Mouse (Mus musculus) forebrain, embryonic 12.5 days (tissue): ENCODE data around the gene Gda. TPM values are rescaled to one million over a fixed set of nuclear protein-coding genes. Genes with fewer than 3 reads are reported as not detected.

Experiments used
- ATAC-seq: fragments of 200-750 bp; cut with Nextera tagmentation; 2 replicates; pipeline ENCODE4 v1.8.0; 2017; ENCODE audit warnings: moderate TSS enrichment; ENCODE audit not compliant: low FRiP score
- H3K27ac ChIP-seq: fragments of 300-500 bp; sonication (generic); 2 replicates; pipeline ENCODE4 v1.5.1; 2016; ENCODE audit warnings: mild to moderate bottlenecking
- H3K27me3 ChIP-seq: fragments of 300-500 bp; sonication (generic); 2 replicates; pipeline ENCODE4 v1.6.1; 2016; ENCODE audit warnings: mild to moderate bottlenecking
- H3K36me3 ChIP-seq: fragments of 300-500 bp; sonication (generic); replicated peaks from 2 replicates; pipeline ENCODE4 v1.6.1; 2016; ENCODE audit warnings: mild to moderate bottlenecking
- H3K4me1 ChIP-seq: fragments of 300-500 bp; sonication (generic); 2 replicates; pipeline ENCODE4 v1.6.1; 2016
- H3K4me2 ChIP-seq: fragments of 300-500 bp; sonication (generic); 2 replicates; pipeline ENCODE4 v1.6.1; 2016; ENCODE audit warnings: mild to moderate bottlenecking, moderate library complexity
- H3K4me3 ChIP-seq: fragments of 300-500 bp; sonication (generic); replicated peaks from 2 replicates; pipeline ENCODE4 v1.5.1; 2016; ENCODE audit warnings: mild to moderate bottlenecking
- H3K9ac ChIP-seq: fragments of 300-500 bp; sonication (generic); 2 replicates; pipeline ENCODE4 v1.6.1; 2016; ENCODE audit warnings: mild to moderate bottlenecking
- H3K9me3 ChIP-seq: fragments of 300-500 bp; sonication (generic); 2 replicates; pipeline ENCODE4 v1.6.1; 2016
- WGBS: fragments of 180-500 bp; shearing (Covaris S2); methylation state at CpG from one replicate; pipeline ENCODE4 v1.1.7; 2016; 5-methylcytosine and 5-hydroxymethylcytosine counted together
- polyA plus RNA-seq: library from polyadenylated mRNA; unstranded; fragments of >200 nt; fragmentation: Nextera tagmentation; extraction: Ambion mirVana; gene quantifications from 2 replicates; pipeline ENCODE4 v1.2.1, GENCODE M21; 2016

Gda gene
- polyA plus RNA-seq: 0.05 and 0.10 TPM in 2 replicates

DNA sequence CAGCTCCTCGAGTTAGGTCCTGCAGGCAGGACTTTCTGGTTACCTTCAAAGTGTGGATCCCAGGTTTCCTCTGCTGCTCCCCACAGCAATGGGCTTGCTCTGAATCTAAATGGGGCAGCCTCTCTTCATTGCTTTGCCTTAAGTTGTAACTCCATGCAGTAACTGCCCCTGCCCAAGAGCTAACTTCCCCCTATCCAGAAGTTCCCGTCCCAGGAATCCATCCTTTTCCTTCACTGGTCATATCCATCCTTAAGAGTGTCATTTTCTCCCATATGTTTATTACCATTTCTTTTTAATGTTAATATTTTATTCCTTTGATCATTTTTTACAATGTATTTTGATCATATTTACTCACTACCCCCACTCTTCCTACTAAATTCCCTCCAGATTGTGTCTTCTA lies at the start of gene Gda:
Gene Gda, minus strand, starts transcription at position 101 of the 400 bp plus-strand sequence.
- WGBS: 69% methylated on average over 2 of the region's 2 CpGs
- ATAC-seq: no peak

GRCm38 (mm10) chr19:21520280-21520679 lies 47.0 kb upstream of the Gda start:
- Histone ChIP-seq H3K27ac (no peak overlapping the region), H3K4me3 (no peak overlapping the region), H3K4me2 (no peak overlapping the region), H3K36me3 (no peaks in the 10 kb centered on the region), H3K9me3 (no peaks in the 10 kb centered on the region), H3K27me3 (no peaks in the 10 kb centered on the region), H3K9ac (no peak overlapping the region), H3K4me1 (no peaks in the 10 kb centered on the region)
- WGBS: 80% methylated on average over 2 of the region's 2 CpGs
- ATAC-seq: no peak

More for the DNA sequence above, at the start of gene Gda:
- H3K9me3 ChIP-seq: no peaks in the 10 kb centered on the region; the same call in 1 of the 2 replicates
- H3K36me3 ChIP-seq: no peaks in the 10 kb centered on the region
- peak within 1 kb of the TSS; percentile 79 for H3K4me2 ChIP-seq
- peak within 1 kb of the TSS; percentile 45; the same call in 1 of the 2 replicates for H3K9ac ChIP-seq
- peak within 1 kb of the TSS; percentile 44 for H3K4me3 ChIP-seq
- no peak within 1 kb of the TSS for H3K27ac ChIP-seq
- peaks cover 5% of the 10 kb centered on the region for H3K4me1 ChIP-seq
- peaks cover 22% of the 10 kb centered on the region for H3K27me3 ChIP-seq

DNA sequence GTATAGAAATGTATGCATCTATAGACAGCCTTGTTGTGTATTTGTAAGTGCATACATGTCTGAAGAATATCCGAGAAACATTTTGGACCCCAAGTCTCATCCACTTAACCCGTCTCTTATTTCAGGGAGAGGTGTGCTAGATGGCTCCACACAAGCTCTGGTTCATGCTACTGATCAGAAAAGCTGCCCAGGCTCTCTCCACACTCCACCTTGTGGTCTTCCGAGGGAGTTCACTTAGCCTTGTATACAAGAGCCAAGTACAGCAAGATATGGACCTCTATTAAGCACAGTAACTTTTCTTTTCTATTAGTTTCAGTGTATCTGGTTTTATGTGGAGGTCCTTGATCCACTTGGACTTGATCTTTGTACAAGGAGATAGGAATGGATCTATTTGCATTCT lies 36.9 kb upstream of the Gda start:
- Histone ChIP-seq H3K36me3 (no peaks in the 10 kb centered on the region), H3K4me2 (no peak overlapping the region), H3K9ac (no peak overlapping the region), H3K27me3 (no peaks in the 10 kb centered on the region), H3K4me1 (no peaks in the 10 kb centered on the region), H3K9me3 (no peaks in the 10 kb centered on the region), H3K27ac (no peak overlapping the region), H3K4me3 (no peak overlapping the region)
- no peak for ATAC-seq
- WGBS: 59% methylated on average over 3 of the region's 3 CpGs

DNA sequence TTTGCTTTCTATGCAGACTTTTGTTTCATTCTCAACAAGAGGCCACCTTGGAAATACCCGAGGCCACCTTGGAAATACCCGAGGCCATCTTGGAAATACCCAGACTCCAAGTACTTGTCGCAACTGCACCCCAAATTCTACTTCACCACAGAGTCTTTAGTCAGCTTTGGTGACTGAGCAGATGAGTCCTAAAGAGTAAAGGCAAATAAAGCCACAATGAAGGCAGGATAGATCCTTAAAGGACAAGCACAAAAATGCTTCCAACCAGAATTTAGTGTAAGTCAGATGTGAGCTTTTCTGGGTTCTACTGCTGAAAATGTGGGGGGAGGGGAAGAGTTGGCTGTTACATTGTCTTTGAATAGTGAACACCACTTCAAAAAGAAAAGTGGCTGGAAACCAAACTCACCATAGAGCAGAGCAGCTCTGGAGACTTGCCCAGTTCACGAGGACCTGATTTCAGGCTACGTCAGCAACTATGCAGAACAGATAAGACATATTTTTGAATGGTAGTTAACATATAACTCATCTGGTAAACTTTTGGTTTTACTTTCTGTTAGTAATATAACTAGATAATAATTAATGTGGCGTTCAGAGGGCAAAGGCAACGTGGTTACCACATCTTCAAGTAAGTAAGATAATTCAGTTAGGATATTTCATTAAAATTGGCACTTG lies 34.5 kb upstream of the Gda start:
- WGBS: 91% methylated on average over 7 of the region's 7 CpGs

DNA sequence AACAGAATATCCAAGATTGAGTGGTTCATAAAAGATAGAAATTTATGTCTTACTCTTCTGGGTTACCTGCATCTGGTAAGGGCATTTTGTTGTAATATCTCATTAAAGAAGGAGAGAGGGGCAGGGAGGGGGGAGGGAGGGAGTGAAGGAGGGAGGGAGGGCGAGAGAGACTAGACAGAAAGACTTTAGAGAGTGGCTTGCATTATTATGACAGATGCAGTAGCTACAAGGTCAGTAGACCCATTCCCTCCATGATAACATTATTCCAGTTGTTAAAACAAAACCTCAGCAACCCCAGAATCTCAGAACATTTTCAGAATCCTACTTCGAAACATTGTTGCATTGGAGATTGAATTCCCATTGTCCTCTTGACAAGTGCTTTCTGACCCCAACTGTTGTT lies 33.9 kb upstream of the Gda start:
- no peak for ATAC-seq
- 81% methylated on average over 2 of the region's 2 CpGs for WGBS
- Histone ChIP-seq H3K27me3 (no peaks in the 10 kb centered on the region), H3K4me1 (no peaks in the 10 kb centered on the region), H3K4me3 (no peak overlapping the region), H3K27ac (no peak overlapping the region), H3K9ac (no peak overlapping the region), H3K9me3 (no peaks in the 10 kb centered on the region), H3K4me2 (no peak overlapping the region), H3K36me3 (no peaks in the 10 kb centered on the region)

More for the DNA sequence above, 34.5 kb upstream of the Gda start:
- H3K4me3 ChIP-seq: no peak overlapping the region
- H3K27ac ChIP-seq: no peak overlapping the region
- H3K27me3 ChIP-seq: no peaks in the 10 kb centered on the region
- no peaks in the 10 kb centered on the region for H3K9me3 ChIP-seq
- H3K9ac ChIP-seq: no peak overlapping the region
- no peaks in the 10 kb centered on the region for H3K4me1 ChIP-seq
- H3K36me3 ChIP-seq: no peaks in the 10 kb centered on the region
- H3K4me2 ChIP-seq: no peak overlapping the region
- ATAC-seq: no peak

DNA sequence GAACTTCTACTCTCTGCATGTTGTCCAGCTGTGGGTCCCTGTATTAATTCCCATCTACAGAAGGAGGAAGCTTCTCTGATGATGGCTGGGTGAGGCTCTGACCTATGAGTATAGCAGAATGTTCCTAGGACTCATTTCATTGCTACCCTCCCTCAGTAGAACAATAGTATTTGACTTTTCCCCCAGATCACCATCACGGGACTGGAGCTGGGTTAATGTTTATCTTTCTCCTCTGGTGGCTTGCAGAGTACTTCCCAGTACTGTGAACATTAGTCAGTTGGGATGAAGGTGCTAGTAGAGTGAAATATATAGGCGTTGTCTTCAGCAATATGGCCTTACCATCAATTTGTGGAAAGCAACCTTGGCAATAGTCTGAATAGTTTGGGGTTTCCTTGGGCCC lies 31.5 kb upstream of the Gda start:
- Histone ChIP-seq H3K9ac (no peak overlapping the region), H3K9me3 (no peaks in the 10 kb centered on the region), H3K27me3 (no peaks in the 10 kb centered on the region), H3K36me3 (no peaks in the 10 kb centered on the region), H3K4me1 (no peaks in the 10 kb centered on the region), H3K27ac (no peak overlapping the region), H3K4me3 (no peak overlapping the region), H3K4me2 (no peak overlapping the region)
- no peak for ATAC-seq
- WGBS: 86% methylated on average over 2 of the region's 2 CpGs

DNA sequence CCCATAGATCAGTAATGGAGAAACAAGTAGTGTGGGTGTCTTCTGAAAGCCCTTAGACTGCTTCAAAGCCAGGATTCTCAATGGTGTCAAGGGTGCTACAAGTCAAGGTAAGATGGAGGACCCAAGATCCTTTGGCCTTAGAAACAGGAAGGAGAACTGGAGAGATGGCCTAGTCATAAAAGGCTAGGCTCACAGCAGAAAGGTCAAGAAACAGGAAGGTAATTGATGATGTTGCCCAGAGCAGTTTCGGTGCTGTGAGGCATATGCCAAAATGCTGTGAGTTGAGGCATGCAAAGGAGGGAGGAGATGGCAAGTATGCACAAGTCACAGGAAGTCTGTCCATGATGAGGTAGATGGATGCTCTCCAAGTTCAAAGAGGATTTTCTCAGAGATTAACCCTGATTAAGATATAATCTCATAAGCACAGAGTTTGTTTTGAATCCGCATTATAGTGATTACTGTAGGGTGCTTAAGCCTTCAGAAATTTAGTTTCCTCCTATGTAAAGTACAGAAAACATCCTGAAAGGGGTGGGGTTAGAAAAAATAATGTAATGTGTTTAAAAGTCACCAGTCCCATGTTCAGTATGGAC lies 26.2 kb upstream of the Gda start:
- Histone ChIP-seq H3K36me3 (no peaks in the 10 kb centered on the region), H3K27me3 (no peaks in the 10 kb centered on the region), H3K4me3 (no peak overlapping the region), H3K9ac (no peak overlapping the region), H3K9me3 (no peaks in the 10 kb centered on the region), H3K27ac (no peak overlapping the region), H3K4me1 (no peaks in the 10 kb centered on the region), H3K4me2 (no peak overlapping the region)
- WGBS: 88% methylated on average over 2 of the region's 2 CpGs
- ATAC-seq: no peak

DNA sequence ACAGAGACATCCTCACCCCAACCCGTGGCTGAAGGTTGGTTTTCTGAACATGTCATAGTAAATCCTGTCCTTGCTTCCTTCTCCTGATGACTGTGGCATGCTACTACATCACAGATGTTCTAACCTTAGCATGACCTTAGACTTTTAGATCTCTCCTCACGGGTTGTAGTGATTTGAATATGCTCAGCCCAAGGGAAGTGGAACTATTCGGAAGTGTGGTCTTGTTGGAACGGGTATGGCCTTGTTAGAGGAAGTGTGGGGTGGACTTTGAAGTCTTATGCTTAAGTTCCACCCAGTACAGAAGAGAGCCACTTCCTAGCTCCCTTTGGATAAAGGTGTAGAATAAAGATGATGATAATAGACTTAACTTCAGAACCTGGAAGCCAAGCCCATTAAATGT lies 22.6 kb upstream of the Gda start:
- Histone ChIP-seq H3K4me3 (no peak overlapping the region), H3K36me3 (no peaks in the 10 kb centered on the region), H3K27ac (no peak overlapping the region), H3K4me1 (no peaks in the 10 kb centered on the region), H3K27me3 (no peaks in the 10 kb centered on the region), H3K4me2 (no peak overlapping the region), H3K9me3 (no peaks in the 10 kb centered on the region), H3K9ac (no peak overlapping the region)
- ATAC-seq: no peak
- WGBS: 87% methylated on average over 4 of the region's 4 CpGs

- Histone ChIP-seq H3K36me3 (no peaks in the 10 kb centered on the region), H3K9ac (no peak overlapping the region), H3K4me3 (no peak overlapping the region), H3K4me1 (no peaks in the 10 kb centered on the region), H3K27me3 (no peaks in the 10 kb centered on the region), H3K9me3 (no peaks in the 10 kb centered on the region), H3K4me2 (no peak overlapping the region), H3K27ac (no peak overlapping the region)
- ATAC-seq: no peak
- 80% methylated on average over 10 of the region's 10 CpGs for WGBS
These were observed 20.7 kb upstream of the Gda start for GRCm38 (mm10) chr19:21493807-21494521.

- Histone ChIP-seq H3K4me3 (no peak overlapping the region), H3K27me3 (no peaks in the 10 kb centered on the region), H3K9ac (no peak overlapping the region), H3K4me2 (no peak overlapping the region), H3K36me3 (no peaks in the 10 kb centered on the region), H3K9me3 (no peaks in the 10 kb centered on the region), H3K4me1 (no peaks in the 10 kb centered on the region), H3K27ac (no peak overlapping the region)
- ATAC-seq: no peak
These were observed 18.1 kb upstream of the Gda start for GRCm38 (mm10) chr19:21491391-21491790.

GRCm38 (mm10) chr19:21487124-21487944 lies 14.1 kb upstream of the Gda start:
- Histone ChIP-seq H3K4me1 (no peaks in the 10 kb centered on the region), H3K9me3 (no peaks in the 10 kb centered on the region), H3K27ac (no peak overlapping the region), H3K9ac (no peak overlapping the region), H3K36me3 (no peaks in the 10 kb centered on the region), H3K4me3 (no peak overlapping the region), H3K27me3 (no peaks in the 10 kb centered on the region), H3K4me2 (no peak overlapping the region)
- ATAC-seq: no peak
- WGBS: 89% methylated on average over 5 of the region's 5 CpGs

DNA sequence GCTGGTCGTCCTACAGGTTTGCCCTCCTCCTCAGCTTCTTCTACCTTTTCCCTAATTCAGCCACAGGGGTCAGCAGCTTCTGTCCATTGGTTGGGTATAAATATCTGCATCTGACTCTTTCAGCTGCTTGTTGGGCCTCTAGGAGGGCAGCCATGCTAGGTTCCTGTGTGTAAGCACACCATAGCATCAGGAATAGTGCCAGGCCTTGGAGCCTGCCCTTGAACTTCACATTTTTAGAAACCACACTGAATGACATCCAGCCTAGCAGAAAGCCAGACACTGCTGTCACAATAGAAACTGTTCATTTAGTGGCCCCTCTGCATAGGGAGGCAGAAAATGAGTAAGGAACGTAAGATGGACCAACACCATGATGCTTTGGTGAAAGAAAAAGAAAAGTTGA lies 8.9 kb upstream of the Gda start:
- no peak overlapping the region for H3K9ac ChIP-seq
- ATAC-seq: no peak
- no peaks in the 10 kb centered on the region for H3K4me1 ChIP-seq
- H3K36me3 ChIP-seq: no peaks in the 10 kb centered on the region
- H3K4me2 ChIP-seq: no peak overlapping the region
- H3K27ac ChIP-seq: no peak overlapping the region
- no peaks in the 10 kb centered on the region for H3K27me3 ChIP-seq
- WGBS: 90% methylated on average over 2 of the region's 2 CpGs
- no peak overlapping the region for H3K4me3 ChIP-seq
- no peaks in the 10 kb centered on the region for H3K9me3 ChIP-seq
